Mouse (Mus musculus): Measurements from ENCODE around the gene Zfp953. TPM values are rescaled to one million over a fixed set of nuclear protein-coding genes. Genes with fewer than 3 reads are reported as not detected.
A peak's percentile ranks its signal among the peaks of the same experiment; 100 is the strongest.
"Not testable (repeated sequence)": the region's sequence is repeated elsewhere in the genome, so short reads cannot be mapped to it uniquely, and the experiment has no call there.

Zfp953 gene
- polyA plus RNA-seq (2015; fragmentation: Nextera tagmentation; extraction: Ambion mirVana) = 0.62 and 0.63 TPM in 2 replicates

DNA sequence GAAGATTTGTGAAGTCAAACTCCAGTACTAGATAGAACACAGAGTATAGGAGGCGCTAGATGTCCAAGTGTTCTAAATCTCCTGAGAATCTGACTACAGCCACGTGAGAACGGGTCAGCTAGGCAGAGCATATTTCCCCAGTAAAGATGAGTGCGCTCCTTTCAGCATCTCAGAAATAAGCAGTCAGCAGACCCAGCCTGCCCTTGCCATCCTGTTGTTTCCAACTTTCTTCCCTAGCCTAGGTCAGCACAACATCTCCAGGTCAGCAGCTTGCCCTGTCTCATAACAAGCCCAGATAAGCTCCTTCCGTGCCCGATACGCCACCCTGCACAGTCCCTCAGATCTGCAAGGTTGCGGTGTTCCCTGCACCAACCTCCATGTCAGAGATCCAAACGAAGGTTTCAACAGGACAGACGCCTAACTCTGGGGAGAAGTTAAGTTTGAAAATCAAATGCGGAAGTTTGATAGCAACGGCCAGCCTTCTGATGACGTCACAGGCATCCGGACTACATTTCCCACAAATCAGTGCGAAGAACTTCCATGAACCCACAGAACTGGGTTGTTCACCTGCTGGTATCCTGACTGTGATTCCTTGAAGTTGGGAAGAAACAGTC, at the start of gene Zfp953, which contains the start of gene Gm28044:
Gene Zfp953 (minus strand): TSS at position 475 of the 614 bp plus-strand sequence.
Gene Gm28044 (minus strand): TSS at position 406 of the 614 bp plus-strand sequence.
- Histone ChIP-seq H3K36me3 (ENCODE audit: control insufficient read depth, insufficient read depth) (no peaks in the 10 kb centered on the region), H3K27me3 (ENCODE audit: control insufficient read depth, insufficient read depth, low read depth, low read length) (no peaks in the 10 kb centered on the region), H3K9ac (ENCODE audit: low read depth, low read length) (peak within 1 kb of the TSS; percentile 77), H3K4me1 (ENCODE audit: control insufficient read depth, low read depth, low read length) (peaks cover 7% of the 10 kb centered on the region), H3K4me3 (ENCODE audit: low read depth, low read length) (peak within 1 kb of the TSS; percentile 78), H3K27ac (ENCODE audit: low read length) (peak within 1 kb of the TSS; percentile 68), H3K4me2 (ENCODE audit: low read depth, low read length) (peak within 1 kb of the TSS; percentile 51), H3K9me3 (replicated peaks; ENCODE audit: control insufficient read depth, low read length) (no peaks in the 10 kb centered on the region)
- peak; percentile 81 for ATAC-seq (ENCODE audit: low read depth)
- WGBS (ENCODE audit: insufficient replicate concordance) = under 1% methylated on average over 15 of the region's 15 CpGs

DNA sequence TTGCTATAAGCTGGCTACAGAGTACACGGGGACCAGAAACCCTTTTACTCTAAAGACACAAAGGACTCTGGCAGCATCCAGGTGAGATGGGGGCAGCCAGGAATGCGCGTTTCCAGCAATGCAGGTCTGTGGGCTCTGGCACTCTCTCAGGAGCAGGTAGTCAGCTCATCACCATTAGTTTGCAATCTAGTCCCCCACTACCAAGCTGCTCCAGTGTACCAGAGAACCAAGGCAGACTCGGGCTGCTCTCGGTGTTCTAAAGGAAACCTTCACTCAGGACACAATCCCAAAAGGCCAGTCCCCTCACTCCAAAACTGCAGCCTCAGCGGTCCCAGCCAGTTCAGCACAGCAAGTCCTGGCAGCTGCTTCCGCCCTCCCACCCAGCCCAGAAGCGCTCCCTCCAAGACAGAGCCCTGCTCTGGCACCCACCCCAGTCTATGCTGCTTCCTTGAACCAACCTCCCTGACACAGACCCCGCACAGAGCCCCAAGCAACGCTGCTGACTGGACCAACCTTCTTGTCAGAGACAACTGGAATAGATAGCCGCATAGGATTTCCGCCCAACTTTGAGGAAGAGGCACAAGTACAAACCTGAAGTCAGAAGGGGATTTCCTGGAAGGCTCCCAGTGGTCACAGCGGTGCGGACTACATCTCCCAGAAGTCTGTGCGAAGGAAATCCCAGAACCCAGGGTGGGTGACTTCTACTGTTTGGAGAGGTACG, 38.9 kb upstream of the Zfp953 start, which contains the start of gene Zfp429:
Gene Zfp429 (minus strand): TSS at position 637 of the 721 bp plus-strand sequence.
- not testable (repeated sequence) for H3K4me1 ChIP-seq (ENCODE audit: control insufficient read depth, low read depth, low read length); H3K36me3 ChIP-seq (ENCODE audit: control insufficient read depth, insufficient read depth); H3K9me3 ChIP-seq (replicated peaks; ENCODE audit: control insufficient read depth, low read length); H3K27ac ChIP-seq (ENCODE audit: low read length); H3K27me3 ChIP-seq (ENCODE audit: control insufficient read depth, insufficient read depth, low read depth, low read length)
- H3K9ac ChIP-seq (ENCODE audit: low read depth, low read length) = peak within 1 kb of the TSS; percentile 68
- ATAC-seq (ENCODE audit: low read depth) = peak; percentile 88
- peak within 1 kb of the TSS; percentile 70 for H3K4me3 ChIP-seq (ENCODE audit: low read depth, low read length)
- WGBS (ENCODE audit: insufficient replicate concordance) = 3% methylated on average over 14 of the region's 16 CpGs
- peak within 1 kb of the TSS; percentile 63 for H3K4me2 ChIP-seq (ENCODE audit: low read depth, low read length)

DNA sequence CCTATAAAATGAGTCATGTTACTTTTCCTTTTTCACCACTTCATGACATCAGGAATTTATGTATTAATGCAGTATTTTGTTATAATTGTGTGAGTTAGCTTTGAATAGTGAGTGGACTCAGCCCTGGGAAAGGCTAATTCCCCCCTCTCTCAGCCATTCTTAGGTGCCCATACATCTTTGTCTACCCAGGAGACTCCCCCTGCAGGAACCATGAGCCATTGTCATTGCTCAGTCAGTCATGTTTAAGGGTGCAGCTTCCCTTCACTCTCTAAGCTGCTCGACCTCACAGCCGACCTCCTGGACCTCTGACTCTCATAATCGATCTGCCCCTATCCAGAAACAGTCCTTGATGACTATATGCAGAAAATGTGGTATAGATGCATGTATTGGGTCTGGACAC, 15.8 kb upstream of the Zfp953 start:
- not testable (repeated sequence) for H3K9me3 ChIP-seq (replicated peaks; ENCODE audit: control insufficient read depth, low read length); ATAC-seq (ENCODE audit: low read depth); H3K9ac ChIP-seq (ENCODE audit: low read depth, low read length); H3K4me3 ChIP-seq (ENCODE audit: low read depth, low read length); H3K4me1 ChIP-seq (ENCODE audit: control insufficient read depth, low read depth, low read length); H3K27me3 ChIP-seq (ENCODE audit: control insufficient read depth, insufficient read depth, low read depth, low read length); H3K36me3 ChIP-seq (ENCODE audit: control insufficient read depth, insufficient read depth); H3K27ac ChIP-seq (ENCODE audit: low read length); H3K4me2 ChIP-seq (ENCODE audit: low read depth, low read length)
- 52% methylated on average over 3 of the region's 3 CpGs for WGBS (ENCODE audit: insufficient replicate concordance)

DNA sequence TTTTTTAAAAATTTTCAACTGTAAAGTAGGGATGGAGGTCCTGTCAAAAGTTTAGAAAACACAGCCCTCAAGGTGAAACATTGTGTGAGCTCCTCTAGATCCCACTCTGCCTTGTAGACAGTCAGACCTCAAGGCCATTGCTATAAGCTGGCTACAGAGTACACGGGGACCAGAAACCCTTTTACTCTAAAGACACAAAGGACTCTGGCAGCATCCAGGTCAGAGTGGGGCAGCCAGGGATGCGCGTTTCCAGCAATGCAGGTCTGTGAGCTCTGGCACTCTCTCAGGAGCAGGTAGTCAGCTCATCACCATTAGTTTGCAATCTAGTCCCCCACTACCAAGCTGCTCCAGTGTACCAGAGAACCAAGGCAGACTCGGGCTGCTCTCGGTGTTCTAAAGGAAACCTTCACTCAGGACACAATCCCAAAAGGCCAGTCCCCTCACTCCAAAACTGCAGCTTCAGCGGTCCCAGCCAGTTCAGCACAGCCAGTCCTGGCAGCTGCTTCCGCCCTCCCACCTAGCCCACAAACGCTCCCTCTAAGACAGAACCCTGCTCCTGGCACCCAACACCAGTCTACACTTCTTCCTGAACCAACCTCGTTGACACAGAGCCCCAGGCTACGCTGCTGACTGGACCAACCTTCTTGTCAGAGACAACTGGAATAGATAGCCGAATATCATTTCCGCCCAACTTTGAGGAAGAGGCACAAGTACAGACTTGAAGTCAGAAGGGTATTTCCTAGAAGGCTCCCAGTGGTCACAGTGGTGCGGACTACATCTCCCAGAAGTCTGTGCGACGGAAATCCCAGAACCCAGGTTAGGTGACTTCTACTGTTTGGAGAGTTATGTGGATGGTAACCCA, 14.9 kb upstream of the Zfp953 start, which contains the start of the genes Gm28041 and Zfp456:
Gene Gm28041 (minus strand): TSS at position 684 of the 862 bp plus-strand sequence.
Gene Zfp456 (minus strand): TSS at position 761 of the 862 bp plus-strand sequence.
- H3K36me3 ChIP-seq (ENCODE audit: control insufficient read depth, insufficient read depth); H3K27ac ChIP-seq (ENCODE audit: low read length); H3K9me3 ChIP-seq (replicated peaks; ENCODE audit: control insufficient read depth, low read length); H3K27me3 ChIP-seq (ENCODE audit: control insufficient read depth, insufficient read depth, low read depth, low read length); H3K4me1 ChIP-seq (ENCODE audit: control insufficient read depth, low read depth, low read length): not testable (repeated sequence)
- WGBS (ENCODE audit: insufficient replicate concordance) = 9% methylated on average over 13 of the region's 15 CpGs
- peak within 1 kb of the TSS; percentile 72 for H3K4me2 ChIP-seq (ENCODE audit: low read depth, low read length)
- peak within 1 kb of the TSS; percentile 64 for H3K4me3 ChIP-seq (ENCODE audit: low read depth, low read length)
- peak; percentile 91 for ATAC-seq (ENCODE audit: low read depth)
- peak within 1 kb of the TSS; percentile 58 for H3K9ac ChIP-seq (ENCODE audit: low read depth, low read length)

DNA sequence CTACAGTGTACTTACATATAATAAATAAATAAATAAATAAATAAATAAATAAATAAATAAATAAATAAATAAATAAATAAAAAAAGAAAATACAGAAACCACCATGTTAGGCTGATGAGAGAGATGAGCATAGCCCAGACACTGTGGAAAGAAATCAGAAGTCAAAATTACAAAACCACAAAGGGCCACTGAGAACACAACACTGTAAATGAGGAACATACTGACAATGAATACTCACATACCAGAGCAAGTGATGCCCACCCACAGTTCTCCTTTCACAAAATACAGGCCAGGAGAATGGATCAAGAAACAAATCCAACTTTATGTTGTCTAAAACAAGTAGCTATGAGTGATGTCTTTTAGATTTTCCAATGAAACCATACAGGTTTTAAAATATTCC, 8.6 kb downstream of the Zfp953 start:
- no peak overlapping the region for H3K9ac ChIP-seq (ENCODE audit: low read depth, low read length)
- H3K4me3 ChIP-seq (ENCODE audit: low read depth, low read length) = no peak overlapping the region
- no peak for ATAC-seq (ENCODE audit: low read depth)

DNA sequence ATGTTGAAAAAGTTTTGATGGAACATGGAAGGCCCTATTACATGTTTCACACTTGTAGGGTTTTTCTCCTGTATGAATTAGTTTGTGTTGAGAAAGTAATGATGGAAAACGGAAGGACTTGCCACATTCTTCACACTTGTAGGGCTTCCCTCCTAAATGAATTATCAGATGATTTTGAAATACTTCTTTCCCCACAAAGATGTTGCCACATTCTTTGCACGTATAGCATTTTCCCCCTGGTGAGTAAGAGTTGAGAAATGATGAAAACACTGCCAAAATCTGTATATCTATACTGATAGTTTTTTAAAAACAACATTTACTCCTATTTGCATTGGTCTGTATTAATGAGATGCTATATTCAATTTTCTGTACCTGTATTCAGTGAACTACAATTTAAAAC, 17.0 kb downstream of the Zfp953 start:
- Histone ChIP-seq H3K27ac (ENCODE audit: low read length) (no peak overlapping the region), H3K4me3 (ENCODE audit: low read depth, low read length) (no peak overlapping the region), H3K4me2 (ENCODE audit: low read depth, low read length) (no peak overlapping the region), H3K9ac (ENCODE audit: low read depth, low read length) (no peak overlapping the region), H3K9me3 (replicated peaks; ENCODE audit: control insufficient read depth, low read length) (no peaks in the 10 kb centered on the region), H3K36me3 (ENCODE audit: control insufficient read depth, insufficient read depth) (peaks cover 2% of the 10 kb centered on the region), H3K27me3 (ENCODE audit: control insufficient read depth, insufficient read depth, low read depth, low read length) (no peaks in the 10 kb centered on the region), H3K4me1 (ENCODE audit: control insufficient read depth, low read depth, low read length) (no peaks in the 10 kb centered on the region)
- ATAC-seq (ENCODE audit: low read depth) = no peak
- 75% methylated on average over 2 of the region's 2 CpGs for WGBS (ENCODE audit: insufficient replicate concordance)

More for the DNA sequence above, 8.6 kb downstream of the Zfp953 start:
- H3K9me3 ChIP-seq (replicated peaks; ENCODE audit: control insufficient read depth, low read length) = no peaks in the 10 kb centered on the region
- H3K4me1 ChIP-seq (ENCODE audit: control insufficient read depth, low read depth, low read length) = no peaks in the 10 kb centered on the region
- no peak overlapping the region for H3K4me2 ChIP-seq (ENCODE audit: low read depth, low read length)
- H3K27ac ChIP-seq (ENCODE audit: low read length) = no peak overlapping the region
- no peaks in the 10 kb centered on the region for H3K27me3 ChIP-seq (ENCODE audit: control insufficient read depth, insufficient read depth, low read depth, low read length)
- no peaks in the 10 kb centered on the region for H3K36me3 ChIP-seq (ENCODE audit: control insufficient read depth, insufficient read depth)

DNA sequence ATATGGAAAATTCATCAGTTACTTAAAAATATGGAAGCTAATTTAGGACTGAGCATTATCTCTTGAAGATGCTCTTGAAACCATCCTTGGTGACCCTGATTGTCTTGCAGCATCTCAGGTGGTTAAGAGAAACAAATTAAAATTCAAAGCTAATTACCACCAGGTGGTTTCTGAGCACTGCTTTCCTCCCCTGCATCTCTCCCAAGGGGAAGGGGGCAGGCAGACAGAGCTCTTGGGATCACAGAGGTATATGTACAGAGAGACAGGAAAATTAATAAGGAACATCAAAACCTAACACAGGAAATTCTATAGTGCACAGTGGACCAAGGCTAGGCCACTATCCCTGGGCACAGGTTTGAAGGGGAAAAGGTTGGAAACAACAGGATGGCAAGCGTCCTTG, 27.5 kb downstream of the Zfp953 start:
- H3K36me3 ChIP-seq (ENCODE audit: control insufficient read depth, insufficient read depth) = no peaks in the 10 kb centered on the region
- H3K4me3 ChIP-seq (ENCODE audit: low read depth, low read length) = peak overlapping the region; percentile 64
- peaks cover 6% of the 10 kb centered on the region for H3K4me1 ChIP-seq (ENCODE audit: control insufficient read depth, low read depth, low read length)
- no peaks in the 10 kb centered on the region for H3K9me3 ChIP-seq (replicated peaks; ENCODE audit: control insufficient read depth, low read length)
- WGBS (ENCODE audit: insufficient replicate concordance) = 48% methylated on average over 1 of the region's 1 CpGs
- no peak overlapping the region; the same call in 1 of the 2 replicates for H3K27ac ChIP-seq (ENCODE audit: low read length)
- H3K4me2 ChIP-seq (ENCODE audit: low read depth, low read length) = peak overlapping the region; percentile 50
- no peaks in the 10 kb centered on the region for H3K27me3 ChIP-seq (ENCODE audit: control insufficient read depth, insufficient read depth, low read depth, low read length)
- ATAC-seq (ENCODE audit: low read depth) = no peak
- peak overlapping the region; percentile 55 for H3K9ac ChIP-seq (ENCODE audit: low read depth, low read length)

DNA sequence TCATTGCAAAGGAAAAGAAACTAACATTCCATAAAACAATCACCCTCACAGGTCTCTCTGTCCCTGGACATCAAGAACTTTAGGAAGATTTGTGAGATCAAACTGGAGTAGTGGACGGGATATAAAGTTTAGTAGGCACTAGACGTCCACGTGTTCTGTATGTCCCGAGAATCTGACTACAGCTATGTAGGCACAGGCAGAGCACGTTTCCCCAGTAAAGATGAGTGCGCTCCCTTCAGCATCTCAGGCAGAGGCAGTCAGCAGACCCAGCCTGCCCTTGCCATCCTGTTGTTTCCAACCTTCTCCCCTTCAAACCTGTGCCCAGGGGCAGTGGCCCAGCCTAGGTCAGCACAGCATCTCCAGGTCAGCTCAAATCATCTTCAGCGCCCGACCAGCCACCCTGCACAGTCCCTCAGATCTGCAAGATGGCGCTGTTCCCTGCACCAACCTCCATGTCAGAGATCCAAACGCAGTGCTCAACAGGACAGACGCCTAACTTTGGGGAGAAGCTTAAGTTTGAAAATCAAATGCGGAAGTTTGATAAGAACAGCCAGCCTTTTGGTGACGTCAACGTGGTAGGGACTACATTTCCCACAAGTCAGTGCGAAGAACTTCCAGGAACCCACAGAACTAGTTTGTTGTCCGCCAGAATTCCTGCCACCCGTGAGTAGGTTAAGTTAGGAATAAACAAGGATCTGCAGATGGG, 28.2 kb downstream of the Zfp953 start, which contains the start of gene Zfp595:
Gene Zfp595 (minus strand): TSS at position 552 of the 706 bp plus-strand sequence.
- Histone ChIP-seq H3K4me3 (ENCODE audit: low read depth, low read length) (peak within 1 kb of the TSS; percentile 64), H3K9ac (ENCODE audit: low read depth, low read length) (peak within 1 kb of the TSS; percentile 55), H3K4me1 (ENCODE audit: control insufficient read depth, low read depth, low read length) (peaks cover 6% of the 10 kb centered on the region), H3K27me3 (ENCODE audit: control insufficient read depth, insufficient read depth, low read depth, low read length) (no peaks in the 10 kb centered on the region), H3K4me2 (ENCODE audit: low read depth, low read length) (peak within 1 kb of the TSS; percentile 50), H3K9me3 (replicated peaks; ENCODE audit: control insufficient read depth, low read length) (no peaks in the 10 kb centered on the region), H3K36me3 (ENCODE audit: control insufficient read depth, insufficient read depth) (no peaks in the 10 kb centered on the region), H3K27ac (ENCODE audit: low read length) (peak within 1 kb of the TSS; percentile 55; the same call in 1 of the 2 replicates)
- WGBS (ENCODE audit: insufficient replicate concordance) = 10% methylated on average over 17 of the region's 17 CpGs
- peak; percentile 90 for ATAC-seq (ENCODE audit: low read depth)

Measured in liver, embryonic 16.5 days (tissue).